Mouse (Mus musculus) CH12.LX (cell line): ENCODE data around the gene Tex37. TPM values are rescaled to one million over a fixed set of nuclear protein-coding genes. Genes with fewer than 3 reads are reported as not detected.

Experiments used
- DNase-seq: peaks from one replicate; pipeline ENCODE4 v3.0.0-alpha.2; 2013; ENCODE audit errors: extremely low read depth
- H3K27ac ChIP-seq: 2 replicates; pipeline ENCODE4 v1.5.1; 2012; ENCODE audit warnings: low read depth, mild to moderate bottlenecking, control low read depth, moderate library complexity; ENCODE audit not compliant: insufficient read depth
- H3K27me3 ChIP-seq: replicated peaks from 2 replicates; pipeline ENCODE3; 2012; ENCODE audit warnings: inconsistent platforms
- H3K36me3 ChIP-seq, 2 experiments: replicated peaks in 1 of 2; 2 replicates each; pipeline versions ENCODE3 to v1.6.1; 2012; ENCODE audit warnings: inconsistent platforms in 1 of 2, low read length in 1 of 2, mild to moderate bottlenecking in 1 of 2, mixed read lengths in 1 of 2, moderate library complexity in 1 of 2; ENCODE audit not compliant: control insufficient read depth in 1 of 2, insufficient read depth in 1 of 2
- H3K4me1 ChIP-seq, 2 experiments: 2 replicates each; pipeline ENCODE4 v1.6.1; 2012; ENCODE audit warnings: inconsistent platforms in 1 of 2, moderate library complexity in 1 of 2; ENCODE audit not compliant: insufficient read depth in 2 of 2, control insufficient read depth in 1 of 2
- H3K4me2 ChIP-seq: 2 replicates; pipeline ENCODE4 v1.6.1; 2012; ENCODE audit warnings: low read depth, mild to moderate bottlenecking, control low read depth; ENCODE audit not compliant: poor library complexity, insufficient read depth, severe bottlenecking
- H3K4me3 ChIP-seq, 3 experiments: fragments of 150-350 bp in 1 of 3; sonication (generic) in 1 of 3; replicated peaks in 1 of 3; 2 replicates each; pipeline versions ENCODE3 to v1.5.1; 2011 to 2012; ENCODE audit warnings: low read depth in 2 of 3, low read length in 2 of 3, mild to moderate bottlenecking in 2 of 3, moderate library complexity in 2 of 3, control low read depth in 1 of 3, improper control_type of control experiment in 1 of 3, inconsistent platforms in 1 of 3, mixed read lengths in 1 of 3; ENCODE audit not compliant: poor library complexity in 1 of 3
- H3K79me2 ChIP-seq: replicated peaks from 2 replicates; pipeline ENCODE4 v1.6.1; 2012; ENCODE audit warnings: mild to moderate bottlenecking, moderate library complexity; ENCODE audit not compliant: control insufficient read depth, poor library complexity, insufficient read depth, severe bottlenecking; ENCODE audit errors: extremely low read depth
- H3K9ac ChIP-seq: 2 replicates; pipeline ENCODE4 v1.6.1; 2012; ENCODE audit warnings: low read depth, mild to moderate bottlenecking, control low read depth, moderate library complexity; ENCODE audit not compliant: insufficient read depth
- H3K9me3 ChIP-seq: replicated peaks from 2 replicates; pipeline ENCODE3; 2012; ENCODE audit warnings: low read length, inconsistent platforms, mixed read lengths
- CHD1 ChIP-seq: IDR thresholded peaks from 2 replicates; pipeline ENCODE4 v1.6.1; 2012; ENCODE audit warnings: low read depth, low read length, improper control_type of control experiment, inconsistent platforms
- CHD2 ChIP-seq: IDR thresholded peaks from 2 replicates; pipeline ENCODE4 v1.6.1; 2011; ENCODE audit warnings: low read length, improper control_type of control experiment
- CTCF ChIP-seq, 2 experiments: IDR thresholded peaks in 1 of 2; conservative IDR thresholded peaks in 1 of 2; 2 replicates each; pipeline ENCODE4 v1.5.1; 2011 to 2012; ENCODE audit warnings: low read depth in 2 of 2, low read length in 2 of 2, improper control_type of control experiment in 1 of 2, inconsistent platforms in 1 of 2, mild to moderate bottlenecking in 1 of 2, moderate library complexity in 1 of 2
- E2F4 ChIP-seq: IDR thresholded peaks from 2 replicates; pipeline ENCODE4 v1.6.1; 2011; ENCODE audit warnings: low read depth, low read length, improper control_type of control experiment; ENCODE audit not compliant: insufficient replicate concordance
- ELF1 ChIP-seq: IDR thresholded peaks from 2 replicates; pipeline ENCODE4 v1.6.1; 2014; ENCODE audit warnings: low read depth, mild to moderate bottlenecking, inconsistent platforms, low read length, improper control_type of control experiment
- EP300 ChIP-seq: IDR thresholded peaks from 2 replicates; pipeline ENCODE4 v1.6.1; 2011; ENCODE audit warnings: low read length, improper control_type of control experiment
- ETS1 ChIP-seq: conservative IDR thresholded peaks from 2 replicates; pipeline ENCODE4 v1.6.1; 2012; ENCODE audit warnings: low read depth, mild to moderate bottlenecking, inconsistent platforms, low read length, improper control_type of control experiment, moderate library complexity
- HCFC1 ChIP-seq: IDR thresholded peaks from 2 replicates; pipeline ENCODE4 v1.6.1; 2012; ENCODE audit warnings: low read depth, mild to moderate bottlenecking, inconsistent platforms, low read length, improper control_type of control experiment
- IRF4 ChIP-seq: IDR thresholded peaks from 2 replicates; pipeline ENCODE4 v1.6.1; 2014; ENCODE audit warnings: low read depth, mild to moderate bottlenecking, inconsistent platforms, low read length, improper control_type of control experiment
- JUN ChIP-seq: IDR thresholded peaks from 2 replicates; pipeline ENCODE4 v1.6.1; 2011; ENCODE audit warnings: low read depth, mild to moderate bottlenecking, low read length, improper control_type of control experiment, moderate library complexity; ENCODE audit not compliant: insufficient read depth
- JUND ChIP-seq: conservative IDR thresholded peaks from 2 replicates; pipeline ENCODE4 v1.6.1; 2011; ENCODE audit warnings: low read depth, low read length, improper control_type of control experiment
- KAT2A ChIP-seq: IDR thresholded peaks from 2 replicates; pipeline ENCODE4 v1.6.1; 2012; ENCODE audit warnings: low read length, improper control_type of control experiment, inconsistent platforms; ENCODE audit not compliant: insufficient replicate concordance
- MAFK ChIP-seq: IDR thresholded peaks from 2 replicates; pipeline ENCODE4 v1.6.1; 2011; ENCODE audit warnings: low read length, improper control_type of control experiment; ENCODE audit not compliant: insufficient replicate concordance
- MAX ChIP-seq: IDR thresholded peaks from 2 replicates; pipeline ENCODE4 v1.6.1; 2011; ENCODE audit warnings: low read length, improper control_type of control experiment
- MEF2A ChIP-seq: IDR thresholded peaks from 2 replicates; pipeline ENCODE4 v1.6.1; 2014; ENCODE audit warnings: low read depth, mild to moderate bottlenecking, inconsistent platforms, low read length, improper control_type of control experiment, borderline replicate concordance
- MXI1 ChIP-seq: IDR thresholded peaks from 2 replicates; pipeline ENCODE4 v1.6.1; 2011; ENCODE audit warnings: mild to moderate bottlenecking, low read depth, low read length, improper control_type of control experiment
- MYC ChIP-seq: IDR thresholded peaks from 2 replicates; pipeline ENCODE4 v1.6.1; 2011; ENCODE audit warnings: low read depth, mild to moderate bottlenecking, improper control_type of control experiment, low read length
- NELFE ChIP-seq: IDR thresholded peaks from 2 replicates; pipeline ENCODE4 v1.6.1; 2011; ENCODE audit warnings: low read depth, low read length, improper control_type of control experiment
- NRF1 ChIP-seq: IDR thresholded peaks from 2 replicates; pipeline ENCODE4 v1.6.1; 2014; ENCODE audit warnings: low read depth, mild to moderate bottlenecking, inconsistent platforms, low read length, improper control_type of control experiment, moderate library complexity
- PAX5 ChIP-seq: IDR thresholded peaks from 2 replicates; pipeline ENCODE4 v1.6.1; 2012; ENCODE audit warnings: low read length, inconsistent platforms, mixed read lengths
- POLR2AphosphoS2 ChIP-seq: IDR thresholded peaks from 2 replicates; pipeline ENCODE4 v1.6.1; 2011; ENCODE audit warnings: low read depth, low read length, improper control_type of control experiment
- RAD21 ChIP-seq: IDR thresholded peaks from 2 replicates; pipeline ENCODE4 v1.6.1; 2011; ENCODE audit warnings: low read depth, mild to moderate bottlenecking, low read length, improper control_type of control experiment, moderate library complexity
- RCOR1 ChIP-seq: conservative IDR thresholded peaks from 2 replicates; pipeline ENCODE4 v1.6.1; 2012; ENCODE audit warnings: low read depth, mild to moderate bottlenecking, inconsistent platforms, low read length, improper control_type of control experiment
- SIN3A ChIP-seq: IDR thresholded peaks from 2 replicates; pipeline ENCODE4 v1.6.1; 2012; ENCODE audit warnings: low read length, improper control_type of control experiment, inconsistent platforms
- SMC3 ChIP-seq: IDR thresholded peaks from 2 replicates; pipeline ENCODE4 v1.6.1; 2011; ENCODE audit warnings: low read depth, low read length, improper control_type of control experiment
- TCF12 ChIP-seq: IDR thresholded peaks from 2 replicates; pipeline ENCODE4 v1.6.1; 2014; ENCODE audit warnings: low read depth, mild to moderate bottlenecking, inconsistent platforms, low read length, improper control_type of control experiment
- UBTF ChIP-seq: IDR thresholded peaks from 2 replicates; pipeline ENCODE4 v1.6.1; 2012; ENCODE audit warnings: low read depth, mild to moderate bottlenecking, inconsistent platforms, low read length, improper control_type of control experiment, moderate library complexity
- USF1 ChIP-seq: IDR thresholded peaks from 2 replicates; pipeline ENCODE4 v1.6.1; 2014; ENCODE audit warnings: low read depth, mild to moderate bottlenecking, inconsistent platforms, low read length, improper control_type of control experiment
- ZKSCAN1 ChIP-seq: IDR thresholded peaks from 2 replicates; pipeline ENCODE4 v1.6.1; 2012; ENCODE audit warnings: low read depth, inconsistent platforms, low read length, improper control_type of control experiment, borderline replicate concordance
- ZNF384 ChIP-seq: IDR thresholded peaks from 2 replicates; pipeline ENCODE4 v1.6.1; 2012; ENCODE audit warnings: low read depth, low read length, improper control_type of control experiment, inconsistent platforms
- dilution Hi-C: fragments of 300-500 bp; cut with MboI; formaldehyde crosslinking; loops from 2 replicates; pipeline ENCODE4 v1.14.3; 2020; ENCODE audit warnings: low sequenced_read_pairs; ENCODE audit not compliant: extremely low pct_unique_long_range_greater_than_20kb, extremely low pct_ligation_motif_present
- in situ Hi-C: fragments of 300-500 bp; cut with MboI; formaldehyde crosslinking; loops from 3 replicates; pipeline ENCODE4 v1.14.3; 2019; ENCODE audit warnings: low sequenced_read_pairs, low pct_ligation_motif_present, low pct_unique_long_range_greater_than_20kb, mixed read lengths
- polyA plus RNA-seq: library from polyadenylated mRNA; unstranded; fragments of >175 nt; gene quantifications from 2 replicates; pipeline ENCODE4 v1.2.1, GENCODE M21; 2012; ENCODE audit warnings: low read depth; ENCODE audit not compliant: insufficient read length
- total RNA-seq, 2 experiments: library from RNA; depleted of rRNA; stranded (reverse); fragments of 300-350 nt in 1 of 2; fragments of >200 nt in 1 of 2; gene quantifications; 2 replicates each; pipeline ENCODE4 v1.2.3; 2012 to 2014

Tex37 gene
- total and polyA plus RNA-seq, 3 experiments, result not detected

DNA sequence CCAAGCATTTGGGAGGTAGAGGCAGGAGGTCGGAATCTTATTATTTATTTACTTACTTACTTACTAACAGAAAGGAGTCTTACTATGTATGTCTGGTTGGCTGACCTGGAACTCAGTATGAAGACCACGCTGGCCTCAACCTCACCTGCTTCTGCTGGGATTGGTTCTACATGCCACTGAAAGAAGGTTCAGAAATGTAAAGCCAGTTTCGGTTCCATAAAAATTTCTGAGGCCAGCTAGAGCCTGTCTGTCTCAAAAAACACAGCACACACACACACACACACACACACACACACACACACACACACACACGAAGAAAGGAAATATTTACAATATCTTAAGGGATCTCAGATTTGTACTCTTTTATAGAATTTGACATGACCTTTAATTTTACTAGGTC is 8.4 kb downstream of the Tex37 start (continued):
- TF ChIP-seq MAFK (no peak), USF1 (no peak), NELFE (no peak), RCOR1 (no peak), MYC (no peak), CHD1 (no peak), ETS1 (no peak), NRF1 (no peak), E2F4 (no peak), KAT2A (no peak), MAX (no peak), CHD2 (no peak), UBTF (no peak), POLR2AphosphoS2 (no peak), JUN (no peak), HCFC1 (no peak), ELF1 (no peak), SIN3A (peak; percentile 56; the same call in 1 of the 2 replicates), RAD21 (no peak), MXI1 (no peak), ZNF384 (no peak)
- TF ChIP-seq, all 38 proteins: peak for 6

DNA sequence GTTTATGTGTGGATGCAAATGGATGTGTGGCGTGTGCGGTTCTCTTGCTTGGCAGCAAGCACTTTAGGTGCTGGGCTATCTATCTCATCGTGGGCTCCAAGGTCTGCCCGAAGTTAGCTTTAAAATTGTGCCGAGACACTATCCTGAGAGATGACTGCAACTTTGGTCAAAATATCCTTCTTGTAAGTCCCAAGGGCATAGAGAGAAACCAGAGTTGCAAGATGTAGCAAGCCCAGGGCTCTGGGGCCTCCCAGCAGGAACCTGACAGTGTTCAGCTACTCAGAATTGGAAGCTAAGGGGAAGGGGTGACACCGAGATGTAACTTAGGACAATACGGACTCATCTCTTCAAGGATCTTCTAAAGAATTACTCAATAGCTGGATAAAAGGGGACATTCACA is 9.2 kb downstream of the Tex37 start:
- Histone ChIP-seq H3K4me1 (peaks cover 0 to 26% of the 10 kb centered on the region in 2 experiments; a peak in 3 of 4 replicates), H3K9me3 (no peaks in the 10 kb centered on the region), H3K27ac (no peak overlapping the region), H3K9ac (0 out of 2 replicates have a peak overlapping the region, but pooled peaks have one; percentile 37), H3K36me3 (peaks cover 15 to 24% of the 10 kb centered on the region in 2 experiments), H3K27me3 (no peaks in the 10 kb centered on the region), H3K4me3 (no peak overlapping the region), H3K4me2 (peak overlapping the region; percentile 87), H3K79me2 (no peaks in the 10 kb centered on the region)
- in situ Hi-C loops, result no loop called here
- TF ChIP-seq KAT2A, result no peak
- TF ChIP-seq POLR2AphosphoS2, result no peak
- no peak for TF ChIP-seq JUN
- TF ChIP-seq NELFE, result no peak
- no peak for TF ChIP-seq CTCF (conservative IDR thresholded peaks at IDR 0.05 in 1 of 2, IDR thresholded peaks at IDR 0.05 in 1 of 2; ENCODE audit: low read depth in 2 of 2, low read length in 2 of 2)
- TF ChIP-seq ZKSCAN1, result no peak
- no peak for TF ChIP-seq SIN3A
- 0 out of 2 replicates have a peak, but pooled peaks have one; percentile 36 for TF ChIP-seq RCOR1
- no peak for TF ChIP-seq PAX5
- TF ChIP-seq ELF1, result no peak
- TF ChIP-seq ETS1, result peak; percentile 40; the same call in 1 of the 2 replicates
- no peak for TF ChIP-seq CHD2
- TF ChIP-seq MYC, result 0 out of 2 replicates have a peak, but pooled peaks have one; percentile 23
- no peak for TF ChIP-seq CHD1
- TF ChIP-seq SMC3, result peak; percentile 8; the same call in 1 of the 2 replicates
- peak; percentile 52; the same call in 1 of the 2 replicates for TF ChIP-seq MEF2A
- TF ChIP-seq MAX, result no peak
- no peak for TF ChIP-seq JUND
- TF ChIP-seq TCF12, result peak; percentile 37
- peak; percentile 67 for TF ChIP-seq IRF4
- TF ChIP-seq EP300, result peak; percentile 63
- dilution Hi-C loops, result no loop called here
- DNase-seq, result peak; percentile 62
